Mouse (Mus musculus): ENCODE measurements at regions not wholly inside any gene's neighbourhood (a gene's known extent, or its start where the extent isn't known, plus 50 kb on each side); places are given as distances from the start of the nearest gene placed in this dataset.

GRCm38 (mm10) chr17:15970481-15971350 lies 139.9 kb upstream of the Rgmb start:
- no peak for TF ChIP-seq CTCF (IDR thresholded peaks at IDR 0.05; ENCODE audit: extremely low read depth, insufficient read depth, low read length)
- no peak for TF ChIP-seq POLR2A (IDR thresholded peaks at IDR 0.05; ENCODE audit: extremely low read depth, insufficient read depth, low read length)
